Mouse (Mus musculus) granulocyte monocyte progenitor cell, adult 5-6 weeks (primary cell): ENCODE measurements around the gene Disp2. TPM values are rescaled to one million over a fixed set of nuclear protein-coding genes. Genes with fewer than 3 reads are reported as not detected.

ENCODE experiments used
- ATAC-seq: replicated peaks from 2 replicates; pipeline ENCODE4 v1.8.0; 2016; ENCODE audit warnings: mild to moderate bottlenecking, moderate TSS enrichment, inconsistent platforms; ENCODE audit not compliant: poor library complexity, severe bottlenecking
- total RNA-seq, 2 experiments: library from RNA; stranded (forward) in 1 of 2; stranded (reverse) in 1 of 2; fragments of 200-712, 200-1000 nt in 1 of 2; fragments of >200 nt in 1 of 2; fragmentation: Nextera tagmentation in 1 of 2; gene quantifications; 2 replicates each; pipeline ENCODE4 v1.2.3; 2014 to 2017

Gene Disp2
- total RNA-seq, 2 experiments from 2014 or later: not detected

- ATAC-seq: no peak; the same call in 1 of the 2 replicates
These were observed 2.8 kb downstream of the Disp2 start for GRCm38 (mm10) chr2:118782303-118782702.

- no peak for ATAC-seq
These were observed 3.6 kb downstream of the Disp2 start for GRCm38 (mm10) chr2:118783093-118783492.

- no peak for ATAC-seq
These were observed 4.1 kb downstream of the Disp2 start for GRCm38 (mm10) chr2:118783663-118784062.

GRCm38 (mm10) chr2:118786525-118786924 lies 7.0 kb downstream of the Disp2 start:
- ATAC-seq: no peak

- ATAC-seq: no peak
These were observed 10.0 kb downstream of the Disp2 start for GRCm38 (mm10) chr2:118789501-118789900.

- ATAC-seq: peak; percentile 9; the same call in 1 of the 2 replicates
These were observed 10.7 kb downstream of the Disp2 start for GRCm38 (mm10) chr2:118790221-118790550.

GRCm38 (mm10) chr2:118790551-118791525 lies 11.3 kb downstream of the Disp2 start:
- peak; percentile 76 for ATAC-seq

GRCm38 (mm10) chr2:118791591-118792258 lies 12.2 kb downstream of the Disp2 start:
- no peak for ATAC-seq

GRCm38 (mm10) chr2:118792259-118792613 lies 12.7 kb downstream of the Disp2 start:
- no peak for ATAC-seq

GRCm38 (mm10) chr2:118793636-118794035 lies 14.1 kb downstream of the Disp2 start:
- ATAC-seq: peak; percentile 29

GRCm38 (mm10) chr2:118802542-118803118 lies 23.1 kb downstream of the Disp2 start:
- no peak for ATAC-seq

GRCm38 (mm10) chr2:118804474-118804873 lies 25.0 kb downstream of the Disp2 start:
- ATAC-seq: peak; percentile 100

GRCm38 (mm10) chr2:118805137-118805536 lies 25.6 kb downstream of the Disp2 start:
- no peak for ATAC-seq

GRCm38 (mm10) chr2:118805756-118806155 lies 26.2 kb downstream of the Disp2 start:
- no peak for ATAC-seq

GRCm38 (mm10) chr2:118806860-118807259 lies 27.3 kb downstream of the Disp2 start:
- no peak for ATAC-seq

GRCm38 (mm10) chr2:118810861-118811260 lies 31.3 kb downstream of the Disp2 start:
- ATAC-seq: no peak

GRCm38 (mm10) chr2:118812724-118813123 lies 33.2 kb downstream of the Disp2 start:
- ATAC-seq: no peak

- ATAC-seq: peak; percentile 98
These were observed 34.7 kb downstream of the Disp2 start, which contains the start of gene Knstrn for GRCm38 (mm10) chr2:118813981-118814836. TSS of gene Knstrn (plus strand) at chr2:118814003.

GRCm38 (mm10) chr2:118822800-118823199 lies 43.3 kb downstream of the Disp2 start:
- no peak for ATAC-seq

- no peak for ATAC-seq
These were observed 44.9 kb downstream of the Disp2 start for GRCm38 (mm10) chr2:118824396-118824795.
